Comparison of ENCODE assay signal across 13 mouse cellular contexts in the genomic region with DNA sequence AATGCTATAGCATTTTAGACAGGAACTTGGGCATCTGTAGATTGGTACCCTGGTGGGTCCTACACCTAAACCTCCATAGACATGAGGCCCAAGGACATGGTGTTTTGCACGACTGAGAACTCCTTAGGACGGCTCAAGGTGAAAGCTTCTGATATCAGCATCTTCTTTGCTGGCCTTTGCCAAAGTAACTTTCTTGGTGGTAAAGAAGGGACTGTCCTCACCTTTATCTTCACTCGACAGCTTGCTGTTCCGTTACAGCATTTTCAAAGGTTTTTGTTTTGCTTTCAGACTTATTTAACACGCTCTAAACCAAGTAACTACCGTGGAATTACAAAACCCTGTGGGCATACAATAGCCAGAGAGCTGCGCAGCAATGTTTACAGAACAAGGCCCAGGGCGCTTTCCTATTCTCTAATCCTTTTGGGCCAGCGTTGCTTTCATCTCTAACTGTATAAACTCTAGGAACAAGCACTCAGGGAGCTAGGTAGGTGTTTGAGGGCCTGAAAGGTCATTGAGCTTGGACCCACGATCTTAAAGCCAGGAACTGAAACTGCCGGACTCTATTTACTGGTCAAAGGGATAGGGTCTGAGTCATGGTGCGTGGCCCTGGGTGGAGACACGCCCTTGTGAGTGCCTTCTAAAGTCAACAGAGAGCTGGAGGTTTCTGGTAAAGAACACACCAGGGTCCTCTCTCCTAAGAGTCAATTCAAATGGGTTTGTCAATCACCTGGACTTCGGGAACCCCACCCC. TPM values are rescaled to one million over a fixed set of nuclear protein-coding genes. Genes with fewer than 3 reads are reported as not detected.
DNase-seq lines count a peak whose midpoint lies in the region; ATAC-seq and TF ChIP-seq lines count a peak whose summit lies in the region.
"Had no signal": no experiment of that assay in that cellular context is flagged by ENCODE, and none has a peak within 500 bp of the region (broad histone marks: within the 10 kb centered on the region; RNA-seq: fewer than 3 reads in every experiment).

No protein-coding gene starts in this region.

- H3K4me1 ChIP-seq in lung, adult 2 months (ENCODE audit: control insufficient read depth, insufficient read depth, low read length): peaks cover 3% of the 10 kb centered on the region; the same call in 1 of the 2 replicates
- peaks cover 29% of the 10 kb centered on the region for H3K4me1 ChIP-seq in liver, postnatal 0 days (ENCODE audit: insufficient read depth)
- no peaks in the 10 kb centered on the region for H3K4me1 ChIP-seq in stomach, postnatal 0 days (replicated peaks; ENCODE audit: control insufficient read depth, insufficient read depth)
- H3K4me1 ChIP-seq: forebrain, embryonic 12.5 days had no signal

- no peak for TF ChIP-seq POLR2A in lung, adult 2 months (IDR thresholded peaks at IDR 0.05; ENCODE audit: borderline replicate concordance, extremely low read depth, low read depth, low read length)

- peak; percentile 90 for ATAC-seq in erythroid progenitor cell, adult 5-6 weeks (replicated peaks; ENCODE audit: low FRiP score, poor library complexity, severe bottlenecking)
- ATAC-seq in liver, postnatal 0 days: peak; percentile 90
- ATAC-seq in stomach, postnatal 0 days (ENCODE audit: low FRiP score, low TSS enrichment): peak; percentile 83
- ATAC-seq in activated CD4-positive, CD25-positive, alpha-beta regulatory T cell, adult 4 months: no peak

- no peak overlapping the region for H3K4me3 ChIP-seq in lung, adult 2 months (replicated peaks; ENCODE audit: extremely low read depth, low read depth, low read length)
- H3K4me3 ChIP-seq in liver, postnatal 0 days (ENCODE audit: low read depth, low read length): peak overlapping the region; percentile 3; the same call in 1 of the 2 replicates
- H3K4me3 ChIP-seq in stomach, postnatal 0 days (ENCODE audit: low read depth, low read length): no peak overlapping the region
- H3K4me3 ChIP-seq: forebrain, embryonic 12.5 days; heart, adult 2 months had no signal

- peak overlapping the region; percentile 88 for H3K27ac ChIP-seq in liver, postnatal 0 days (ENCODE audit: low read depth)
- peak overlapping the region; percentile 56 for H3K27ac ChIP-seq in stomach, postnatal 0 days (replicated peaks)
- H3K27ac ChIP-seq: forebrain, embryonic 12.5 days; heart, adult 2 months had no signal

- TF ChIP-seq EP300 in liver, postnatal 0 days (IDR thresholded peaks at IDR 0.05; ENCODE audit: low read depth): peak; percentile 98
- no peak for TF ChIP-seq EP300 in stomach, postnatal 0 days (optimal IDR thresholded peaks at IDR 0.05)

- H3K9me3 ChIP-seq in liver, postnatal 0 days (ENCODE audit: low read length): no peaks in the 10 kb centered on the region
- no peaks in the 10 kb centered on the region for H3K9me3 ChIP-seq in stomach, postnatal 0 days (ENCODE audit: control insufficient read depth, low read length)
- H3K9me3 ChIP-seq: forebrain, embryonic 12.5 days had no signal

- H3K4me2 ChIP-seq in liver, postnatal 0 days (ENCODE audit: low read depth, low read length): peak overlapping the region; percentile 58
- H3K4me2 ChIP-seq in stomach, postnatal 0 days (replicated peaks; ENCODE audit: low read depth): no peak overlapping the region; the same call in 1 of the 2 replicates
- H3K4me2 ChIP-seq: forebrain, embryonic 12.5 days had no signal

- no peaks in the 10 kb centered on the region for H3K27me3 ChIP-seq in liver, postnatal 0 days (ENCODE audit: insufficient read depth, low read length)
- no peaks in the 10 kb centered on the region for H3K27me3 ChIP-seq in stomach, postnatal 0 days (ENCODE audit: control insufficient read depth, insufficient read depth, low read length)
- H3K27me3 ChIP-seq: forebrain, embryonic 12.5 days had no signal

- H3K9ac ChIP-seq in liver, postnatal 0 days (replicated peaks): peak overlapping the region; percentile 42; the same call in 1 of the 2 replicates
- no peak overlapping the region for H3K9ac ChIP-seq in stomach, postnatal 0 days (ENCODE audit: low read length)
- H3K9ac ChIP-seq: forebrain, embryonic 12.5 days had no signal

- 62% methylated on average over 14 of the region's 14 CpGs for WGBS in lung, adult 2 months
- WGBS in liver, postnatal 0 days (ENCODE audit: insufficient replicate concordance): 44% methylated on average over 14 of the region's 14 CpGs
- 60% methylated on average over 14 of the region's 14 CpGs for WGBS in stomach, postnatal 0 days

- TF ChIP-seq CTCF in lung, adult 2 months (IDR thresholded peaks at IDR 0.05; ENCODE audit: insufficient read depth, low read length): no peak
- no peak for TF ChIP-seq CTCF in liver, postnatal 0 days (IDR thresholded peaks at IDR 0.05; ENCODE audit: low read depth)
- TF ChIP-seq CTCF in stomach, postnatal 0 days (IDR thresholded peaks at IDR 0.05; ENCODE audit: low read depth): no peak

- peak; percentile 71 to 80 for DNase-seq in lung, adult 18-20 months
- no peak for DNase-seq in lung, adult 2 months
- DNase-seq in liver, postnatal 0 days: peak; percentile 43
- DNase-seq in stomach, postnatal 0 days (ENCODE audit: low spot score): peak; percentile 75
- no peak for DNase-seq in T-cell, adult 2 months (ENCODE audit: low spot score)
- no peak for DNase-seq in right cerebral cortex, postnatal 36 days (ENCODE audit: low spot score in 2 of 2)
- DNase-seq: adrenal gland, adult 8-10 months; cerebellum, postnatal 36 days; heart, adult 2 months; layer of hippocampus, adult 9-11 months had no signal

- H3K36me3 ChIP-seq in liver, postnatal 0 days (replicated peaks; ENCODE audit: insufficient read depth, low read length): no peaks in the 10 kb centered on the region
- no peaks in the 10 kb centered on the region for H3K36me3 ChIP-seq in stomach, postnatal 0 days (ENCODE audit: control insufficient read depth, insufficient read depth, low read length)
- H3K36me3 ChIP-seq: forebrain, embryonic 12.5 days had no signal

RNA-seq across cellular contexts. Expression of a gene that starts 21.5 kb away (rescaled TPM):
- polyA plus RNA-seq in lung, adult 2 months (2012; rRNA removed): 0.06 and 0.09 TPM in 2 replicates
- total RNA-seq in erythroid progenitor cell, adult 5-6 weeks (2015; ENCODE audit: low replicate concordance): not detected in 2 replicates
- not detected in 2 replicates for total RNA-seq in erythroid progenitor cell, adult 5-6 weeks (2017; ENCODE audit: low replicate concordance)
- polyA plus RNA-seq in liver, postnatal 0 days (2015; fragmentation: Nextera tagmentation; extraction: Ambion mirVana): not detected in 2 replicates
- polyA plus RNA-seq in stomach, postnatal 0 days (2015; fragmentation: Nextera tagmentation; extraction: Ambion mirVana): not detected in 2 replicates
- polyA plus RNA-seq in activated CD4-positive, CD25-positive, alpha-beta regulatory T cell, adult 4 months (2017; shearing (Covaris generic)): not detected
- total RNA-seq: heart, adult 2 months had no signal

RNA-seq across cellular contexts. Expression of a gene that starts 50.1 kb away (rescaled TPM):
- polyA plus RNA-seq in lung, adult 2 months (2012; rRNA removed): 40.3 and 68.3 TPM in 2 replicates
- 39.3 and 51.6 TPM in 2 replicates for total RNA-seq in erythroid progenitor cell, adult 5-6 weeks (2015; ENCODE audit: low replicate concordance)
- 30.6 and 32.3 TPM in 2 replicates for total RNA-seq in erythroid progenitor cell, adult 5-6 weeks (2017; ENCODE audit: low replicate concordance)
- 84.0 and 93.8 TPM in 2 replicates for polyA plus RNA-seq in liver, postnatal 0 days (2015; fragmentation: Nextera tagmentation; extraction: Ambion mirVana)
- polyA plus RNA-seq in stomach, postnatal 0 days (2015; fragmentation: Nextera tagmentation; extraction: Ambion mirVana): 203 and 210 TPM in 2 replicates
- 10 to 100 TPM; 23.3 to 44.9 TPM for polyA plus RNA-seq in activated CD4-positive, CD25-positive, alpha-beta regulatory T cell, adult 4 months (2017; shearing (Covaris generic))

Comparison
In these comparisons a context has a peak if more than half of its experiments do, and no peak if none do; other contexts are left out.
1. DNase-seq: peak in lung, adult 18-20 months (2 of 2), liver, postnatal 0 days (single experiment) and stomach, postnatal 0 days (single experiment); none in lung, adult 2 months (single experiment), T-cell, adult 2 months (single experiment) and right cerebral cortex, postnatal 36 days (0 of 2).